Mouse (Mus musculus) retina, postnatal 7 days (tissue): ENCODE data around the gene Sufu.

Experiments used
- DNase-seq: peaks from one replicate; pipeline ENCODE4 v3.0.0-alpha.2; 2012; ENCODE audit warnings: low read depth, low spot score

The Sufu gene

GRCm38 (mm10) chr19:46426488-46426887 is 29.8 kb downstream of the Sufu start:
- DNase-seq, result no peak

GRCm38 (mm10) chr19:46429250-46429649 is 32.6 kb downstream of the Sufu start:
- DNase-seq, result no peak

- no peak for DNase-seq
Measured at GRCm38 (mm10) chr19:46433712-46434111, 37.0 kb downstream of the Sufu start.

GRCm38 (mm10) chr19:46434148-46434547 is 37.5 kb downstream of the Sufu start:
- DNase-seq, result no peak

DNA sequence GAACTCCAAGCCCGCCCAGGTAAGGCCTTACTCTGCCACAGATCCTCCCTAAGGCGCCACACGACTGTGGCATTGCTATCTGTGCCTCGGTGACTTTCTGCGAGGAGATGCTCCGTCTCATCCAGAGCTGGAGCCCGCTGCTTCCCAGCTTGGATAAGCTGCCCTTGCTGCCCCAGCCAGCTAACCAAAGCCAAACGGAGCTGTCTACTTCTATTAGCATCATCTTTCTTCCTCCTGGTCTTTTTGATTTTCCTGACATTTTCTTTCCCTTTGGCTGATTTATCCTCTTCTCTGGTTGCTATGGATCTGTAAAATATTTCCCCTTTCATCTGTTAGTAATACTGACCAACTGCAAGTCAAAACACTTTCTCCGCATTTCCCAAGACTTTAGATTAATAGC is 37.9 kb downstream of the Sufu start:
- no peak for DNase-seq

- DNase-seq, result no peak
Measured at GRCm38 (mm10) chr19:46435492-46435891, 38.8 kb downstream of the Sufu start.

DNA sequence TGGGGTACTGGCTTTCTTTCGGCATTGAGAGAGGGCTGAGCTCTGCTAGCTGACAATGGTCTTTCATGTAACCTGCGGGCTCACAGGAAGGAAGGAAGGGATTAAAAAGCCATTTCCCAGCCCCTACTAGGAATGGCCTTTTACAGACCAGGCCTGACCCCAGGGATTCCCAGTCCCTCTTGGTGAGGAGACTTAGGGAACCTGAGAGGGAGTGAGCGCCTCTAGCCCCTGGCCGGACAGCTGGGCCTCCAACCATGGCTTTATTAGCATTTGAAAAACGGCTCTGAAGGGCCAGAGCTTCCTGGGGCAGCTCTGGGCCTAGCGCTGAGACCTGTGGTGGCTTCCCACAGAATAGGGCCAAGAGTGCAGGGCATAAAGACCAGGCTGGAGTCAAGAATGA is 46.8 kb downstream of the Sufu start:
- no peak for DNase-seq

- DNase-seq, result peak; percentile 85
Measured at GRCm38 (mm10) chr19:46444209-46444608, 47.5 kb downstream of the Sufu start.

DNA sequence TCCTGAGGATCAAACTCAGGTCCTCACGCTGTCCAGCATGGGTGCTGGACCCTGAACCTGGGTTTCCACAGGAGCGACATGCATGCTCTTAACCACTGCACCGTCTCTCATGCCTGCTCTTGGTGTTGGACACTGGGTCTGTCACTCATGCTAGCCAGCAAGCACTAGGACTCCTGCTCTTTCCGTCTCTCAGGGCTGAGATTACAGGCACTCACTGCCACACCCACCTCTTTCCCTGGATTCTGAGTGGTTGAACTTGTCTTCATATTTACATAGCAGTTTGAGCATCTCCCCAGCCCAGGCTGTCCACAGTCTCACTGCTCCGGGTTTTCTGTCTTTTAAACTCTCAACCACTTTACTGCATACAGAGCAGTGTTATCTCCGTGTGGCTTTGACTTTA is 48.9 kb downstream of the Sufu start:
- DNase-seq, result no peak

DNA sequence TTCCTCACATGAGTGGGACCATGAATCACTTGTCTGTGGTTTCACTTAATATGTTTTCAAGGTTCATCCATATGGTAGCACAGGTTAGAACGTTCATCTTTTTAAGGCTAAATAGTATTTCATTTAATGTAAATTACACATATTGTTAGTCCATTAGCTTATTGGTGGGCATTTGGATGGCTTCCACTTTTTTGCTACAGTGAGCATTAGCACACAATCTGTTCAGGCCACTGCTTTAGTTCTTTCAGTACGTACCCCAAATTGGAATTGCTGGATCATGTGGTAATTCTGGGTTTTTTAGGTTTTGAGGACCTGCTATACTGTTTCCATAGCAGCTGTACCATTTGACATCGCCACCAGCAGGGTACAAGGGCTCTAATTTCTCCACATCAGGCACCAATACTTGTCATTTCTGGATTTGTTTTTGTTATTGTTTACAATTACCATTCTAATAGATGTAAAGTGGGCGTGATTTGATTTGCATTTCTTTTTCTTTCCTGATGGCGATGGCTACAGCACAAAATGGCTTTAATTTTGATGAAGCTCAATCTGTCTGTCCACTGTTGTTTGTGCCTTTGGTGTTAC is 49.8 kb downstream of the Sufu start:
- no peak for DNase-seq

DNA sequence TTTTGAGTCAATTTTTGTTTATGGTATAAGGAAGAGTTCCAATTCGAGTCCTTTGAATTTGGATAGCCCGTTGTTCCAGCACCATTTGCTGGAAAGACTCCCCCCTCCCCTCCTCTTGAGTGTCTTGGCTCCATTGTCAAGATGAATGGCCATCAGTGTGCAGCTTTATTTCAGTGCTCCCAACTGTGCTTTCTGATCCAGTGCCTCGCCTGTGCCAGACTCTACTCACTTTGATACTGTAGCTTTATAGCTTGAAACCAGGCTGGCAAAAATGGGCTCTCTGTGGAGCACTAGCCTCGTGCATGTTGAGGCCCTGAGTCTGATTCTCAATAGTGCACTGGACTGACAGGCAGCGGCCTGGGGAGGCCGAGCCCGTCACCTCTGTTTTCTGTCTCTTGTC is 50.4 kb downstream of the Sufu start:
- DNase-seq, result no peak

DNA sequence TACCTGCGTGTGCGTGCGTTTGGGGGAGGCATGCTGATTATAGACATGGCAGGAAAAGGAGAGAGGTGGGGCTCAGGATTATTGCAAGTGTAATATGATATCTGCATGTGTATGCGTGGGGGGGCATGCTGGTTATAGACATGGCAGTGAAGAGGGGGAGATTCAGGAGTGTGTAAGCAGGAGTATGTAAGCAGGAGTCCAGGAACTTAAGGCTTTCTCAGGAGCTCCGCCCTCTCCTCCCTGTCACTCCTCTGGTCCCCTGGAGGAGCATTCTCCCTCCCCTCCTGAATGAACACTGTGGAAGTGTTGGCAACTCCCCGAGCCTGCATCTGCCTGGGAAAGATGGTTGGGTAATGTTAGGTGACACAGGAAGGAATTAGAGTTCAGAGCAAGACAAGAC is 51.2 kb downstream of the Sufu start:
- no peak for DNase-seq

- DNase-seq, result no peak
Measured at GRCm38 (mm10) chr19:46449261-46450005, 52.7 kb downstream of the Sufu start.

DNA sequence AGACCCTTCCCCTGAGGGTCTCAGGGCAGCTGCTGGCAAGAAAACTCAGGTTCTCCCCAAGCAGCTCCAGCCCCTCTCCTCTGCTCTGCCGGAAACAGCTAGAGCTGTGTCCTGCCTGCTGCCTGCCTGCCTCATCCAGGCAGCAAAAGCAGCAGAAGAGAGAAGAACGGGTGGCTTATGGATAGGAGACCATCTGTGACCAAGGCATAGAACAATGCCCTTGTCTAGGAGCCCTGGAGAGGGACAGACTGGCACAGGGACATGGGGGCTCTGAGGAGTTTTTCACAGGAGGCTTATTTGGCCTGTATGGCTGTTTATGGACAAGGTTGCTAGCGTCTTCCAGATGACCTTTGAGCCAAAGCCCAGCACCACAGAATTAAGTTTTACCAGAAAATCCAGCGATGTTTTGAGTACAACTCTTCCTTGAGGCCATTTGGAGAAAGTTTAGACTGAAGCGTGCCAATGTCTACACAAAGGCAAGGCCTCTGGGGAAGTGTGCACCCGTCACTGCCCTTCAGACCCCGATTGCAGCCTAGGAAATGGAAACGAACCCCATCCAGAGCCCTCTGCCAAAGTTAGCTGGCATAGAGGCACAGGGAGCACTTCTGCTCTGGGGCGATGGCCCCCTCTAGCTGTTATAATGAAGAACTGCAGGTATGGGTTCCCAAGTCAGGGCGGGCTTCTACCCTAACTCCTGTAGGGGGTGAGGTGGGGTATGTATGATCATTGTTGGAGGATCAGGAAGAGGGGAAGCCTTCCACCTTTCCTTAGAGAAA is 55.5 kb downstream of the Sufu start:
- DNase-seq, result no peak

GRCm38 (mm10) chr19:46452916-46453315 is 56.2 kb downstream of the Sufu start:
- no peak for DNase-seq

DNA sequence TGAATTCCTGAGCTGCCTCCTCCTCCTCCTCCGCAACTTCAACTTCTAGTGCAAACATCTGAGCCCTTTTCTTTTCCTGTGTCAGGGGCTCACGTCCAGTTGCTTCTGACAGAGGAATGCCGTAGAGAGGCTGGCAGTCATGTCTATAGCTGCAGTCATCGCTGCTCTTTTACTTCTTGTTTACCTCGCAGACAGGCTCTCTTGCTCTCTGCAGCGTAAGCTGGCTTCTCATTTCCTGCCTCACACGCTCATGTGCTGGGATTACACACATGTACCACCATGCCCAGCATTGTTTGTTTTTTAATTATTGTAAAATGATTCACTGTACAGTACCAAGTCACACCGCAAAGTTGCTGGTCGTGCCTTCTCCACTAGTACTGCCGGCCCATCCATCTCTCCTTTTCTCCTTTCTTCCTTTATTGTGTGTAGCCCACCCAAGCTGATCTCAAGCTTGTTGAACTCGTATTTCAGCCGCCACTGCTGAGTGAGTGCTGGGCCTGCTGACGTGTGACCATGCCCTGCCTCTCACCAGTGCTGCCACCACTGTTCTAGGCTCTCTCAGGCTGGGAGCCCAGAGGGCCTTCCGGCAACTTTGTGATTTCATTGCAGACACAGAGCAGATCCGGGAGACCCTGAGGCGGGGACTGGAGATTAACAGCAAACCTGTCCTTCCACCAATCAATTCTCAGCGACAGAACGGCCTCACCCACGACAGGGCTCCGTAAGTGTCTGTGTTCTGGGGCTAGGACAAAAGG is 57.6 kb downstream of the Sufu start:
- DNase-seq, result no peak

DNA sequence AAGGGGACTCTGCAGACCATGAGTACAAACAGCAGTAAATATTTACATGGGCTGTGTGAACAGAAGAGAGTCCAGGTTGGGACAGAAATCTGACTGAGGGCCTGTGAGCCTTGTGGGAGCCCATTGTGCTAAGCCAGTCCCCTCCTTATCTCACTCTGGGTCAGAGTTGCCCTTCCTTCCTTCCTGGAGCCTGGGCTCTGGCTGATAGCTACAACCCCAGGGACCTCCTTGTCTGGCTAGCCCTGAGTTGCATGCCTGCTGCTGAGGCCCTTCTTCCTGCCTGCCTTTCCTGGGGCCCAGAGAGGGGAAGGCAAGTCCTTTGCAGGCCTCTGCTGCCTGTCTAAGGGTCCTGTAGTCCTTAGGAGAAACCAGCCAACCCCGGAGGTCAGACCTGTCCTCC is 58.3 kb downstream of the Sufu start:
- DNase-seq, result no peak

- no peak for DNase-seq
Measured at GRCm38 (mm10) chr19:46455556-46455955, 58.9 kb downstream of the Sufu start.

DNA sequence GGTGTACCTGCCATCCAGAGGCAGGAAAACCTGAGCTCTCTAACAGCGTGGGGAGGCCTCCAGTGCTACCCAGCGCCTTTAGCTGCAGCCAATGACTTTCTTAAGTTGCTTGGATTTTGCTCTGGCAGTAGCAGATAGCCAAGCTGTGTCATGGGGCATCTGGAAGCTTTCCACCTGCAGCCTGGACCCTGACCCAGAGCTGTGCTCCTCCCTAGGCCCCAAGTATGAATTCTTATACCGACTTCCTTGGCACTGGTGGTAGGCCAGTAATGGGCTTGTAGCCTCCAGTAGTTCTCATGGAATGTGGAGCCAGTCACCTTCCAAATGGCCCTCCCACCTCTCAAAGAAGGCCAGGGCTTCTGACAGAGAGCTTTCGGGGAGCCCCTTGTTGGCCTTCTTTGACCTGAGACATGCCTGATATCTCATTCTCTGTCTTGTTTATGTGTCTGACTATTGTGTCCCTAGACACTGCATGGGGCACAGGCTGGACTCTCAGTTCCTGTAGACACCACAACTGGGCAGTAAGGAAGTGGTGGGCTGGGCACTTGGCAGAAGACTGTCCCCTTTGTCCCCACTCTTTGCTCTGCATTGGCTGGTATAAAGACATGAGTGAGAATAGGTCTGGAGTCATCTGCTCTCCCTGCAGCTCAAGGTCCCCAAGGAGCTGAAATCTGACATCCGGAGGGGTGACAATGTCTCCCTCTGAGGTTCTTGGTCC is 59.5 kb downstream of the Sufu start:
- no peak for DNase-seq

GRCm38 (mm10) chr19:46457798-46458197 is 61.1 kb downstream of the Sufu start:
- no peak for DNase-seq

DNA sequence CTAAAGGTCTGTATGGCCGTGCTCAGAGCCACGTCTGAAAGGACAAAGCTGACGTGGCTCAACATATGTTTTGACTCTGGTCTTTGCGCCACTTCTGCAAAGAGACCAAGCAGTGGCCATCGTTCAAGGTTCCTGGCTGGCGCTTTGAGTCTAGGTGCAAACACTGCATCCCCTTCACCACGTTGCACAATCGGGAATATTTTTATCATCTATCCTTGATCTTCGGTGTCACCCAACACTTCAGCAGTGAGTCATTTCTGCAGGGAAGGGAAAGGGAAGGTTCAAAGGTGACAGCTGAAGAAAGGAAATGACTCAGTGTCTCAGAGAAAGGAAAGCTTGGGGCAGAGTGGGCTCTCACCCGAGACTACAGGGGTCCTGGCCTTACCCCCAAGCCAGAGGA is 62.6 kb downstream of the Sufu start:
- DNase-seq, result no peak
